Mouse (Mus musculus) layer of hippocampus, postnatal 14 days (tissue): ENCODE measurements at regions not wholly inside any gene's neighbourhood (a gene's known extent, or its start where the extent isn't known, plus 50 kb on each side); places are given as distances from the start of the nearest gene placed in this dataset.

Source experiments
- DNase-seq, 2 experiments: peaks; one replicate each; pipeline ENCODE4 v3.0.0; 2021 to 2022; ENCODE audit warnings: low spot score in 2 of 2, mixed read lengths in 1 of 2

- peak; percentile 4 to 28 for DNase-seq
These were observed 350.7 kb upstream of the Rasa1 start for GRCm38 (mm10) chr13:85639376-85640229.

GRCm38 (mm10) chr13:85629506-85630175 lies 340.7 kb upstream of the Rasa1 start:
- peak; percentile 21 to 42 for DNase-seq
